Mouse (Mus musculus): Measurements from ENCODE around the gene Aim2. TPM values are rescaled to one million over a fixed set of nuclear protein-coding genes. Genes with fewer than 3 reads are reported as not detected.

Gene Aim2
- polyA plus RNA-seq, 1 experiment = 10.4 TPM

- Histone ChIP-seq H3K27me3 (ENCODE audit: control insufficient read depth, insufficient read depth, low read length) (no peaks in the 10 kb centered on the region), H3K4me3 (ENCODE audit: extremely low read depth, insufficient read depth, insufficient read length) (no peak overlapping the region), H3K4me1 (ENCODE audit: control insufficient read depth, insufficient read depth, insufficient read length) (no peaks in the 10 kb centered on the region), H3K36me3 (ENCODE audit: control insufficient read depth, insufficient read depth, low read length) (no peaks in the 10 kb centered on the region), H3K27ac (ENCODE audit: insufficient read depth, low read length) (no peak overlapping the region)
- DNase-seq (ENCODE audit: low read depth in 1 of 2, low spot score in 2 of 2) = peak in 1 of 2 experiments; percentile 13
- WGBS = 32% methylated on average over 5 of the region's 5 CpGs
- TF ChIP-seq POLR2A (IDR thresholded peaks at IDR 0.05; ENCODE audit: low read depth, low read length) = no peak
- peak; percentile 49; the same call in 1 of the 2 replicates for TF ChIP-seq CTCF (IDR thresholded peaks at IDR 0.05; ENCODE audit: extremely low read depth, insufficient read depth, insufficient read length, insufficient replicate concordance)
These were observed 26.7 kb upstream of the Aim2 start for GRCm38 (mm10) chr1:173323839-173324585.

DNA sequence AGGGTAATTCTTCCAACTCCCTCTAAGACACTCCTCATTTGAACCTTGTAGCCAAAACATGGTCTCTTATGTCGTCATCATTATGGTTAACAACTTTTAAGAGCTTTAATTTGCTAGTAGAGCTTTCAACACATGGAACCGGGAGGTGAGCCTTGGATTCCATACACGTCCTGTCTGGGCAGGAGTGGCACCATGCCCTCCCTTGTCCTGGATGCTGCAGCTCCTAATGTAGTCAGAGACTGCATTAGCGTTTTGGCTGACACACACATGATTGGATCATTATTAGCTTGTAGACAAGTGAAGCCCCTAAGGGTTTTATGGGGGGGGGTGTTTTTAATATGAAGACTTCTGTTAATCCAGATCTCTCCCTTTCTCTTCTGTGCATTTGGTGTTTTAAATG, 25.7 kb upstream of the Aim2 start:
- Histone ChIP-seq H3K4me1 (ENCODE audit: control insufficient read depth, insufficient read depth, insufficient read length) (no peaks in the 10 kb centered on the region), H3K27me3 (ENCODE audit: control insufficient read depth, insufficient read depth, low read length) (no peaks in the 10 kb centered on the region), H3K27ac (ENCODE audit: insufficient read depth, low read length) (no peak overlapping the region)

DNA sequence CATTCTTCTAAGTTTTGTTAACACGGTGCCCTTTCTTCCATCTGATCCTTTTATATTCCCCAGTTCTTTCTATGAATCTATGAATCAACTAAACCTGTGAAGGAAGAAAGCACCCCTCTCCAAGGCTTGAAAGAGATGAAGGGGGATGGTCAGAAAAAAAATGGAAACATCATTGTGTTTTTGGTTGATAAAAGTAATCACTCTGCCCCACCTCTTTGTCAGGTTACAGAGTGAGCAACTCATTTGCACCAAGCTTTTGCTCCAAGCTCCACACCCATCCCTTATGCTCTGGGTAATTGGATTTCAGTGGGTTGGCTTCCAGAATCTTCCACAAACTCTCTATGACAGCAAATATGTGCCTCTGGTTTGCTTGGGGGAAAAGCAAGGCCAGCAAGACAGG, 25.3 kb upstream of the Aim2 start:
- no peaks in the 10 kb centered on the region for H3K4me1 ChIP-seq (ENCODE audit: control insufficient read depth, insufficient read depth, insufficient read length)

More for the DNA sequence above, 25.7 kb upstream of the Aim2 start:
- Histone ChIP-seq H3K4me3 (ENCODE audit: extremely low read depth, insufficient read depth, insufficient read length) (no peak overlapping the region), H3K36me3 (ENCODE audit: control insufficient read depth, insufficient read depth, low read length) (no peaks in the 10 kb centered on the region)
- 78% methylated on average over 4 of the region's 4 CpGs for WGBS
- no peak for DNase-seq (ENCODE audit: low read depth in 1 of 2, low spot score in 2 of 2)
- TF ChIP-seq CTCF (IDR thresholded peaks at IDR 0.05; ENCODE audit: extremely low read depth, insufficient read depth, insufficient read length, insufficient replicate concordance) (no peak), POLR2A (IDR thresholded peaks at IDR 0.05; ENCODE audit: low read depth, low read length) (no peak)

GRCm38 (mm10) chr1:173326552-173326951, 24.1 kb upstream of the Aim2 start:
- no peak for DNase-seq (ENCODE audit: low read depth in 1 of 2, low spot score in 2 of 2)
- Histone ChIP-seq H3K27me3 (ENCODE audit: control insufficient read depth, insufficient read depth, low read length) (no peaks in the 10 kb centered on the region), H3K4me3 (ENCODE audit: extremely low read depth, insufficient read depth, insufficient read length) (no peak overlapping the region), H3K4me1 (ENCODE audit: control insufficient read depth, insufficient read depth, insufficient read length) (no peaks in the 10 kb centered on the region), H3K27ac (ENCODE audit: insufficient read depth, low read length) (no peak overlapping the region), H3K36me3 (ENCODE audit: control insufficient read depth, insufficient read depth, low read length) (no peaks in the 10 kb centered on the region)
- 73% methylated on average over 1 of the region's 1 CpGs for WGBS
- no peak for TF ChIP-seq CTCF (IDR thresholded peaks at IDR 0.05; ENCODE audit: extremely low read depth, insufficient read depth, insufficient read length, insufficient replicate concordance)
- TF ChIP-seq POLR2A (IDR thresholded peaks at IDR 0.05; ENCODE audit: low read depth, low read length) = no peak

More for the DNA sequence above, 25.3 kb upstream of the Aim2 start:
- Histone ChIP-seq H3K36me3 (ENCODE audit: control insufficient read depth, insufficient read depth, low read length) (no peaks in the 10 kb centered on the region), H3K27ac (ENCODE audit: insufficient read depth, low read length) (no peak overlapping the region), H3K27me3 (ENCODE audit: control insufficient read depth, insufficient read depth, low read length) (no peaks in the 10 kb centered on the region), H3K4me3 (ENCODE audit: extremely low read depth, insufficient read depth, insufficient read length) (no peak overlapping the region)
- DNase-seq (ENCODE audit: low read depth in 1 of 2, low spot score in 2 of 2) = no peak
- WGBS = 91% methylated on average over 1 of the region's 1 CpGs
- TF ChIP-seq CTCF (IDR thresholded peaks at IDR 0.05; ENCODE audit: extremely low read depth, insufficient read depth, insufficient read length, insufficient replicate concordance) (no peak), POLR2A (IDR thresholded peaks at IDR 0.05; ENCODE audit: low read depth, low read length) (no peak)

- H3K27me3 ChIP-seq (ENCODE audit: control insufficient read depth, insufficient read depth, low read length) = no peaks in the 10 kb centered on the region
- no peak for DNase-seq (ENCODE audit: low read depth in 1 of 2, low spot score in 2 of 2)
- no peaks in the 10 kb centered on the region for H3K4me1 ChIP-seq (ENCODE audit: control insufficient read depth, insufficient read depth, insufficient read length)
- 84% methylated on average over 8 of the region's 8 CpGs for WGBS
- no peak overlapping the region for H3K4me3 ChIP-seq (ENCODE audit: extremely low read depth, insufficient read depth, insufficient read length)
- no peak overlapping the region for H3K27ac ChIP-seq (ENCODE audit: insufficient read depth, low read length)
- no peaks in the 10 kb centered on the region for H3K36me3 ChIP-seq (ENCODE audit: control insufficient read depth, insufficient read depth, low read length)
- no peak for TF ChIP-seq POLR2A (IDR thresholded peaks at IDR 0.05; ENCODE audit: low read depth, low read length)
- no peak for TF ChIP-seq CTCF (IDR thresholded peaks at IDR 0.05; ENCODE audit: extremely low read depth, insufficient read depth, insufficient read length, insufficient replicate concordance)
These were observed 22.2 kb upstream of the Aim2 start for GRCm38 (mm10) chr1:173328446-173328845.

DNA sequence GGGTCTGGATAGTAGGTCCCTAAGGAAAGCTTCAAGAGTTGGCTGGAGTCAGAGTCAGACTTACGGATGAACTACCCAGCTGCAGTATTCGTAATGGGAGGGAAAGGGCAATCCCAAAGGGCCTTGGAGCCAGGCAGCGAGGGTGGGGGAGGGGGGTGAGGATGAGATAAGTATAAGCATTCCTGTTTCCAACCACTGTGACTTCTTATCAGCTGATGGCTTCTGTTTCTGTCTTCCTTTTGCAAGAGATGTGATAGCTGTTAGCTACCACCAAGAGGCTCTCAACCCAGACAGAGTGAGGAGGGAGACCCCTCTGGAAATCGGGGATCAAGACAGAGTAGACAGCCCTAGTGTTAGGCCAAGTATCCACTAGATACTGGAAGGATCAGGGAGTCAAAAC, 21.5 kb upstream of the Aim2 start:
- no peaks in the 10 kb centered on the region for H3K27me3 ChIP-seq (ENCODE audit: control insufficient read depth, insufficient read depth, low read length)
- TF ChIP-seq CTCF (IDR thresholded peaks at IDR 0.05; ENCODE audit: extremely low read depth, insufficient read depth, insufficient read length, insufficient replicate concordance) = no peak
- TF ChIP-seq POLR2A (IDR thresholded peaks at IDR 0.05; ENCODE audit: low read depth, low read length) = no peak
- H3K36me3 ChIP-seq (ENCODE audit: control insufficient read depth, insufficient read depth, low read length) = no peaks in the 10 kb centered on the region
- no peaks in the 10 kb centered on the region for H3K4me1 ChIP-seq (ENCODE audit: control insufficient read depth, insufficient read depth, insufficient read length)
- no peak for DNase-seq (ENCODE audit: low read depth in 1 of 2, low spot score in 2 of 2)
- H3K27ac ChIP-seq (ENCODE audit: insufficient read depth, low read length) = no peak overlapping the region
- no peak overlapping the region for H3K4me3 ChIP-seq (ENCODE audit: extremely low read depth, insufficient read depth, insufficient read length)
- 40% methylated on average over 4 of the region's 4 CpGs for WGBS

DNA sequence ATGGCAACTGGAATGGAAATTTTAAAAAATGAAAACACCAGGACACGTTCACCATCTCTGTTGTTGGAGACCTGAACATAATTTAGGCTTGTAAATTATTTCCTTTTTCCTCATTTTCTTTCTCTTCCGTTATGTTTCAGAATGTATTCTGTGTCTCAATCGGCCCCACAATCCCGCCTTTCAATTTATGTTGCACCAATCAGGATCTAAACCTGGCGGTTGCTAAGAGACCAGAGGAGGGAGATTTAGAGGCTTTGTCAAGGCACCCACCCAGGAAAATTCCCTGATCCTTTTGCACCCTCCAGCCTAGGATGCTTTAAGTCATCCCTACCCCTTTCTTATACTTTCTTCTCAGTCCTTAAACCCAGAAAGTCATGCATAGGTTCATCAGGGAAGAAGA, 20.9 kb upstream of the Aim2 start:
- WGBS = 75% methylated on average over 5 of the region's 5 CpGs
- Histone ChIP-seq H3K27me3 (ENCODE audit: control insufficient read depth, insufficient read depth, low read length) (no peaks in the 10 kb centered on the region), H3K27ac (ENCODE audit: insufficient read depth, low read length) (no peak overlapping the region), H3K36me3 (ENCODE audit: control insufficient read depth, insufficient read depth, low read length) (no peaks in the 10 kb centered on the region), H3K4me1 (ENCODE audit: control insufficient read depth, insufficient read depth, insufficient read length) (no peaks in the 10 kb centered on the region), H3K4me3 (ENCODE audit: extremely low read depth, insufficient read depth, insufficient read length) (no peak overlapping the region)
- no peak for DNase-seq (ENCODE audit: low read depth in 1 of 2, low spot score in 2 of 2)
- TF ChIP-seq CTCF (IDR thresholded peaks at IDR 0.05; ENCODE audit: extremely low read depth, insufficient read depth, insufficient read length, insufficient replicate concordance) = no peak

Data from spleen, adult 2 months (tissue).